In the genomic region with DNA sequence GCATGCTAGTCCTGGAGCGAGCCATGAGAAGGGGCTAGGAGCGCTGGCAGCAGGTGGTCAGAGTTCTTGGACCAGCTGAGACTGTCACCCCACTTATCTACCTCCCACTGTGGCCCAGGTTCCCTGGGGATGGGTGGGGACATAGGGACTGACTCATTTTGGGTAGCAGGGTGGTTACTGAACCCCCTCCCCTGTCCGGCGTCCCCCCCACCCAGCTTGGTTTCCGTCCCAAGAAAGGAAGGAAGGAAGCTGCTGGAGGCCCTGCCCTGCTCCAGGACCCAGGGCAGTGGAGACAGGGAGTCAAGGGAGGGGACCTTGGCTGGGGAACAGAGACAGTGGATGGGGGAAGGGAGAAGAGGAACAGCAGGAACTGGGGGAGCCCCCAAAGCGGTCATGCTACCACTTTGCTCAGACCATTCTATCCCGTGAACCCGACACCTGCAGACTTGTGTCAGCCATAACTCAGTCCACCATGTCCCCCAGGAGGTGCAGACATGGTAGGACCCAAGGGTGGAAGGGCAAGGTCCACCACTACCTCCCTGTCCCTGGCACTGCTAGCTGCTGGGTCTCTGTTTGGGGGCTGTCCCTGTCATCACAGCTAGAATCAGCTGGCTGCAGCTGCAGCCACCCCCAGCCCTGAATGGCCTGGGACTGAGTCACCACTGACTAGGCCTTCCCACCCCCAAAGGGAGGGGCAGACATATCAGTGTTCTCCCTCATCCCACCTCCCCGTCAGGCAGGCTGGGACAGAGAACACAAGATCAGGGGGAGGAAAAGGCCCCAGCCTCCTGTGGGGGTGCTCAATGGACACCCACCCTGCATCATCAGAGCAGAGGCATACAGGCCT, we compare ENCODE assay signal across 8 mouse cellular contexts. TPM values are rescaled to one million over a fixed set of nuclear protein-coding genes. Genes with fewer than 3 reads are reported as not detected.
DNase-seq lines count a peak whose midpoint lies in the region; ATAC-seq lines count a peak whose summit lies in the region.

No protein-coding gene starts in this region.

- no peak overlapping the region for H3K9ac ChIP-seq in neural tube, embryonic 11.5 days (ENCODE audit: low read length)
- peak overlapping the region; percentile 61 for H3K9ac ChIP-seq in heart, embryonic 16.5 days (ENCODE audit: low read length)
- H3K9ac ChIP-seq in midbrain, embryonic 16.5 days (ENCODE audit: low read depth, low read length), result no peak overlapping the region; the same call in 1 of the 2 replicates

- 0 out of 2 replicates have a peak overlapping the region, but pooled peaks have one; percentile 29 for H3K27ac ChIP-seq in neural tube, embryonic 11.5 days (ENCODE audit: low read depth, low read length)
- peak overlapping the region; percentile 69 for H3K27ac ChIP-seq in heart, embryonic 16.5 days (ENCODE audit: low read length)
- peak overlapping the region; percentile 47 for H3K27ac ChIP-seq in midbrain, embryonic 16.5 days (ENCODE audit: low read length)

- no peaks in the 10 kb centered on the region for H3K9me3 ChIP-seq in neural tube, embryonic 11.5 days (ENCODE audit: control insufficient read depth, low read length)
- no peaks in the 10 kb centered on the region for H3K9me3 ChIP-seq in heart, embryonic 16.5 days (replicated peaks; ENCODE audit: control insufficient read depth, low read length)
- no peaks in the 10 kb centered on the region for H3K9me3 ChIP-seq in midbrain, embryonic 16.5 days (replicated peaks; ENCODE audit: control insufficient read depth, low read length, poor library complexity, severe bottlenecking)

- H3K36me3 ChIP-seq in neural tube, embryonic 11.5 days (ENCODE audit: control insufficient read depth, insufficient read depth, low read length), result no peaks in the 10 kb centered on the region
- no peaks in the 10 kb centered on the region for H3K36me3 ChIP-seq in heart, embryonic 16.5 days (ENCODE audit: control insufficient read depth, insufficient read depth)
- H3K36me3 ChIP-seq in midbrain, embryonic 16.5 days (ENCODE audit: control insufficient read depth, insufficient read depth, low read length), result 0 out of 2 replicates have a peak, but pooled peaks cover under 1% of the 10 kb centered on the region

- 0 out of 2 replicates have a peak overlapping the region, but pooled peaks have one; percentile 9 for H3K4me2 ChIP-seq in neural tube, embryonic 11.5 days (ENCODE audit: low read depth)
- peak overlapping the region; percentile 18 for H3K4me2 ChIP-seq in heart, embryonic 16.5 days (ENCODE audit: low read depth, low read length)
- H3K4me2 ChIP-seq in midbrain, embryonic 16.5 days (ENCODE audit: low read length), result no peak overlapping the region

- no peak for ATAC-seq in neural tube, embryonic 11.5 days (ENCODE audit: insufficient read depth, low FRiP score, low TSS enrichment)
- ATAC-seq in heart, embryonic 16.5 days (replicated peaks; ENCODE audit: extremely low read depth, insufficient read depth, low FRiP score), result peak; percentile 52
- ATAC-seq in midbrain, embryonic 16.5 days, result no peak

- WGBS in neural tube, embryonic 11.5 days, result 88% methylated on average over 7 of the region's 9 CpGs
- WGBS in heart, embryonic 16.5 days, result 59% methylated on average over 9 of the region's 9 CpGs
- 81% methylated on average over 9 of the region's 9 CpGs for WGBS in midbrain, embryonic 16.5 days

- no peak overlapping the region for H3K4me3 ChIP-seq in neural tube, embryonic 11.5 days (ENCODE audit: low read depth, low read length)
- no peak overlapping the region for H3K4me3 ChIP-seq in heart, embryonic 16.5 days (ENCODE audit: low read length)
- H3K4me3 ChIP-seq in midbrain, embryonic 16.5 days (ENCODE audit: low read depth, low read length), result no peak overlapping the region

- no peak for DNase-seq in neural tube, embryonic 11.5 days (ENCODE audit: low spot score)
- DNase-seq in neural tube, embryonic 10.5 days (ENCODE audit: extremely low spot score, low spot score), result no peak
- peak; percentile 77 to 79 for DNase-seq in kidney, postnatal 36 days
- no peak for DNase-seq in urinary bladder, postnatal 4 days (ENCODE audit: low spot score in 2 of 2)
- no peak for DNase-seq in cerebellum, postnatal 14 days
- no peak for DNase-seq in cerebellum, postnatal 36 days

- peaks cover 3% of the 10 kb centered on the region for H3K4me1 ChIP-seq in neural tube, embryonic 11.5 days (ENCODE audit: control insufficient read depth, insufficient read depth, low read length)
- peaks cover 19% of the 10 kb centered on the region for H3K4me1 ChIP-seq in heart, embryonic 16.5 days (ENCODE audit: control insufficient read depth, insufficient read depth, low read length)
- H3K4me1 ChIP-seq in midbrain, embryonic 16.5 days (ENCODE audit: control insufficient read depth, insufficient read depth, low read length), result no peaks in the 10 kb centered on the region; the same call in 1 of the 2 replicates

- 0 out of 2 replicates have a peak, but pooled peaks cover 8% of the 10 kb centered on the region for H3K27me3 ChIP-seq in neural tube, embryonic 11.5 days (ENCODE audit: control insufficient read depth, insufficient read depth, low read length)
- 0 out of 2 replicates have a peak, but pooled peaks cover 2% of the 10 kb centered on the region for H3K27me3 ChIP-seq in heart, embryonic 16.5 days (ENCODE audit: control insufficient read depth, insufficient read depth, low read length)
- H3K27me3 ChIP-seq in midbrain, embryonic 16.5 days (ENCODE audit: control insufficient read depth, insufficient read depth, low read depth, low read length), result no peaks in the 10 kb centered on the region

RNA-seq across cellular contexts. Expression of gene Slc9a3r2, which starts 5.0 kb away (rescaled TPM):
- polyA plus RNA-seq in neural tube, embryonic 11.5 days (2014; fragmentation: Nextera tagmentation; extraction: Ambion mirVana), result 36.7 and 38.8 TPM in 2 replicates
- 50.8 and 63.9 TPM in 2 replicates for polyA plus RNA-seq in heart, embryonic 16.5 days (2015; fragmentation: Nextera tagmentation; extraction: Ambion mirVana)
- 43.3 and 43.7 TPM in 2 replicates for polyA plus RNA-seq in midbrain, embryonic 16.5 days (2015; fragmentation: Nextera tagmentation; extraction: Ambion mirVana)

RNA-seq across cellular contexts. Expression of gene Nthl1, which starts 12.6 kb away (rescaled TPM):
- 13.8 and 15.7 TPM in 2 replicates for polyA plus RNA-seq in neural tube, embryonic 11.5 days (2014; fragmentation: Nextera tagmentation; extraction: Ambion mirVana)
- 11.2 and 12.7 TPM in 2 replicates for polyA plus RNA-seq in heart, embryonic 16.5 days (2015; fragmentation: Nextera tagmentation; extraction: Ambion mirVana)
- 9.8 and 10.0 TPM in 2 replicates for polyA plus RNA-seq in midbrain, embryonic 16.5 days (2015; fragmentation: Nextera tagmentation; extraction: Ambion mirVana)

RNA-seq across cellular contexts. Expression of gene Tsc2, which starts 12.7 kb away (rescaled TPM):
- polyA plus RNA-seq in neural tube, embryonic 11.5 days (2014; fragmentation: Nextera tagmentation; extraction: Ambion mirVana), result 61.9 and 69.2 TPM in 2 replicates
- 48.1 and 53.3 TPM in 2 replicates for polyA plus RNA-seq in heart, embryonic 16.5 days (2015; fragmentation: Nextera tagmentation; extraction: Ambion mirVana)
- 72.4 and 85.0 TPM in 2 replicates for polyA plus RNA-seq in midbrain, embryonic 16.5 days (2015; fragmentation: Nextera tagmentation; extraction: Ambion mirVana)

RNA-seq across cellular contexts. Expression of gene Npw, which starts 13.2 kb away (rescaled TPM):
- polyA plus RNA-seq in neural tube, embryonic 11.5 days (2014; fragmentation: Nextera tagmentation; extraction: Ambion mirVana), result not detected in 2 replicates
- 0.62 TPM in 1 of 2 replicates, not detected in the other for polyA plus RNA-seq in heart, embryonic 16.5 days (2015; fragmentation: Nextera tagmentation; extraction: Ambion mirVana)
- polyA plus RNA-seq in midbrain, embryonic 16.5 days (2015; fragmentation: Nextera tagmentation; extraction: Ambion mirVana), result 0.36 and 0.90 TPM in 2 replicates

RNA-seq across cellular contexts. Expression of gene Zfp598, which starts 24.4 kb away (rescaled TPM):
- 31.8 and 35.7 TPM in 2 replicates for polyA plus RNA-seq in neural tube, embryonic 11.5 days (2014; fragmentation: Nextera tagmentation; extraction: Ambion mirVana)
- 11.9 and 17.0 TPM in 2 replicates for polyA plus RNA-seq in heart, embryonic 16.5 days (2015; fragmentation: Nextera tagmentation; extraction: Ambion mirVana)
- 19.7 and 20.3 TPM in 2 replicates for polyA plus RNA-seq in midbrain, embryonic 16.5 days (2015; fragmentation: Nextera tagmentation; extraction: Ambion mirVana)

Comparison
In these comparisons a context has a peak if more than half of its experiments do, and no peak if none do; other contexts are left out.
1. DNase-seq: peak in kidney, postnatal 36 days (2 of 2); none in neural tube, embryonic 11.5 days (single experiment), neural tube, embryonic 10.5 days (single experiment), urinary bladder, postnatal 4 days (0 of 2), cerebellum, postnatal 14 days (0 of 2) and cerebellum, postnatal 36 days (0 of 2).
2. Peak in every context shown above with its lines, with median percentiles within 50 percentile points of each other: H3K27ac ChIP-seq.